Mouse (Mus musculus) kidney, embryonic 15.5 days (tissue): ENCODE measurements around the gene Susd3. TPM values are rescaled to one million over a fixed set of nuclear protein-coding genes. Genes with fewer than 3 reads are reported as not detected.

Source experiments
- polyA plus RNA-seq: library from polyadenylated mRNA; unstranded; fragments of >200 nt; fragmentation: Nextera tagmentation; extraction: Ambion mirVana; gene quantifications from 2 replicates; pipeline ENCODE4 v1.2.1, GENCODE M21; 2015

The Susd3 gene
- polyA plus RNA-seq, 1 experiment from 2014 or later = 22.7 TPM

Other genes starting within 250 kb of the Susd3 start
- 1.2 and 1.4 TPM in 2 replicates for gene Wnk2, start 100.7 kb downstream of the Susd3 start, polyA plus RNA-seq
- 57.5 and 59.8 TPM in 2 replicates for gene Ninj1, start 61.2 kb downstream of the Susd3 start, polyA plus RNA-seq
- gene Card19, start 32.7 kb downstream of the Susd3 start, polyA plus RNA-seq = 45.7 and 47.2 TPM in 2 replicates
- 0.74 and 0.78 TPM in 2 replicates for gene Fgd3, start 71.6 kb upstream of the Susd3 start, polyA plus RNA-seq
- gene Bicd2, start 92.9 kb upstream of the Susd3 start, polyA plus RNA-seq = 25.0 and 26.5 TPM in 2 replicates
- gene Ippk, start 172.5 kb upstream of the Susd3 start, polyA plus RNA-seq = 16.5 and 17.9 TPM in 2 replicates
- gene Tes3-ps, start 244.6 kb upstream of the Susd3 start, polyA plus RNA-seq = 0.84 and 0.92 TPM in 2 replicates